Mouse (Mus musculus) spleen, postnatal 4 days (tissue): Measurements from ENCODE around the gene Gfod1.

Experiments used
- DNase-seq, 2 experiments: peaks; one replicate each; pipeline ENCODE4 v3.0.0; 2022; ENCODE audit warnings: low spot score in 2 of 2

Gene Gfod1

DNA sequence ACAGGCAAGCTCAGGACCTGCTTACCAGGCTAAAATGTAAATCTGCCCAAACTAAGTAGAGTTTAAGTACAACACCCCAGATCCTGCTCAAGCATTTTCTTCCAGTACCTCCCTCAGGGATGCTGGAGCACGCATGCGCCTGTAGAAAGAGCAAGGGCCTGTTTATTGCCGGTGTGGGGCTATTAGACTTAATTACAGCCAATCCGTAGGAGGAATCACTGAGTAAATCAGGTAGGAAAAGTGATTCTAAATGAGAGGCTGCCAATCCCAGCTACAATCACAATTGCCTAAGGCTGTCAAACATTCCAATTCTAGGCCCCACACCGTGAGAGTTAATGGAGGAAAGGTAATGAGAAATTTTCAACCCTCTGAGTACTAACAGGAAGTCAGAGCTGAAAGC, 145.7 kb downstream of the Gfod1 start:
- no peak for DNase-seq

DNA sequence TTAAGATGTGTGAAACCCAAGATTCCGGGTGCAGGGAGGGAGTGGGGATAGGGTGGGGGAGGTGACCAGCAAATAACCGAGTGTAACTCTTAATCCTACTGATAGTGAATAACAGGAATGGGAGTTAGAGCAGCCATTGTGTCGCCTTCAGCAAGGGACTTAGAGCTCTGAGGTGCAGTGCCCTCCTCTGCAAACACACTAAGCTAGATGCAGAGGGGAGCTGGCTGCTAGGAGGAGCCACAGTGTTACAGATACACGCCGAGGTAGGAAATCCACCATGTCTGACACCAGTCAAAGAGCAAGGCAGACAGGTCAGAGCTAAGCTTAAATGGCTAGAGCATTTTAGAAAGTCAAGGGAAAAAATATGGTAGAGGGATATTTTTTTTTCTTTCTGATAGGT, 146.6 kb downstream of the Gfod1 start:
- no peak for DNase-seq

DNA sequence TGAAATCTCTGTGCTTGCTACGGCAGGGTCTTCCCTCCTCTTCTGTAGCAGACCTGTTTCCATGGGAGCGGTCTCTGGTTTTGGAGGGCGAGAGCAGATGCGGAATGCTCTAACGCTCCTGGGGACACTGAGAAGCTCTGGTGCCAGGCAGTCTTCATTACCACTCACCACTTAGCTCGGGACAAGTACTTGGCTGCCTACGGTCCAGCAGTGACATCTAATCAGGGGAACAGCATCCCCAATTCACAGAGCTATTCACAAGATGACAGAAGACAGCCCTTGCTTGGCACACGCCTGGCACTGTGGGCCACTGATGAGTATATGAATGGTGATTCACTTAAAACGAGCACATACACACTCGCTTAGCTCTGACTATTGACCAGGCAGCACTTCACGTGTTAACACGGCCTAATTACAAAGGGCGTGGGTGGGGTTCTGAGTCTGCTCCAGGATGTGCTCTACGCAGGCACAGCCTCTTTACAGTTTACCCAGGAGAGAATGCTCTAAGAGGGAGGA, 151.9 kb downstream of the Gfod1 start:
- no peak for DNase-seq

DNA sequence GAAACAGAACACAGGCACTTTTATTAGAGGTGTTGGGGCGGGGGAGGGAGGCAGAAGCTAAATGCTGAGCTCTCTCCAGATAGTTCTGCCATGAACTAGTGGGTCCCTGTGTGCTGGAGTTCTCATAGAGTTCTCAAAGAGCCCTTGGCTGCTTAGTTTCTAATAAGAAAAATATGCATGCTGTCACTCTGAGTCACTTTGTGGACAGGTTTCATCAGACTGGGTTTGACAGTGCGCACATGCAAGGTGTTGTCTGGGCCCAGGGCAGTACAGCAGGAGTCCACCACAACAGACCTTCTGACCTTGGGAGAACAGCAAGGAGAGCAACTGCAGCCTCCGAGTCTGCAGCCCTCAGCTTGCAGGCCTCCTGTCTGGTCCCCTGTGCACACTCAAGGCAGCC, 154.3 kb downstream of the Gfod1 start:
- DNase-seq, result no peak

DNA sequence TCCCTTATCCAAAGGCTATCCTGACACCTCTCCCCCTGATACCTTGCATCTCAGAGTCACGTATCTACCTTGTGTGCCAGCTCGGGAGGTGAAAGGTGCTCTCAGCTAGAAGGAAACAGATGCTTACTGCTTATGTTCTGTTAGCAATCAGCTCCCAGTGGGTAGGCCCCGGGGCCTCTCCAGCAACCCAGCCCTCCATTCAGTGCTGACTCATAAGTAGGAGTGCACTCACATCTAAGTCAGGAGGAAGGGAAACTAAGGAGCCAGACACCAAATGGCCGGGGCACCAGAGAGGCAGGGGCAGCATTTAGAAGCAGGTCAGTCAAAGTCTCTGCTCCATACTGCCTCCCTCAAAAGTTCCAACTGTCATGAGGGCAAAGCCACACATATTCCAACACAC, 155.3 kb downstream of the Gfod1 start:
- DNase-seq, result no peak

DNA sequence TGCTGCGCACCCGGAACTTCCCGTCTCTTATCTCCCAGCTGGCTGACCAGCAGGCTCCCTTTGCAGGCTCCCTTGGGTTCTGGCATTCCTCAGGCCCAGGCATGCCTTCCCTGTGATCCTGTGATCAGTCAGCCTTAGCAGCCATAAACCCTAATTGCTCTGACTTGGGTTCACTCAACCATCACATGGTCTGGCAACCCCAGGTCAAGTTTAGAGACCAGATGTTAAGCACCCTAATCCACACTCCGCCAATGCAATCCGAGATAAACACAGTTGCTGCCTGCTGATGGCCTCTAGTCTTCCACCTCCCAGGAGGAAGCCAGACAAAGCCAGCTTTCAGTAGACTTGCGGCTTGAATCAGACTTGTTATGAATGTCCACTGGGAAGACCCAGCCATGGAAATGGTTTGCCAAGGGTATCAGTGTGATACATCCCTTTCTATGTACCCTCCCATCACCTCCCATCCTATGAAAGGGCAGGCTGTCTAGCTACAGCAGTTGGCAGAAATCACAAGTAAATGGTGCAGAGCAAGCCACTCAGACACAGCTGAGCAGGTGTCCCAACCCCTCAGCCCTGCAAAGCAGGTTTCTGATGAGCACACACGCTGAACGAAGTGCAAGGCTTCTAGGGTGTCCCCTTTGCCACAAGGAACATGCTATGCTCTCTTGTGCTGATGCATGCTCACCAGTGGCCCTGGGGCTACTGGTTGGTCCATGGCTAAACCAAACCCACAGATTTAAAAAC, 157.3 kb downstream of the Gfod1 start:
- DNase-seq, result no peak
